Mouse (Mus musculus) hindbrain, postnatal 0 days (tissue): ENCODE results near the gene Syt7. TPM values are rescaled to one million over a fixed set of nuclear protein-coding genes. Genes with fewer than 3 reads are reported as not detected.

Experiments
- ATAC-seq: fragments of 200-750 bp; cut with Nextera tagmentation; 2 replicates; pipeline ENCODE4 v1.8.0; 2017; ENCODE audit warnings: mild to moderate bottlenecking, moderate TSS enrichment, moderate library complexity
- DNase-seq: peaks from one replicate; pipeline ENCODE4 v3.0.0-alpha.2; 2015; ENCODE audit warnings: low spot score
- H3K27ac ChIP-seq: fragments of 300-500 bp; sonication (generic); 2 replicates; pipeline ENCODE4 v1.5.1; 2014; ENCODE audit warnings: mild to moderate bottlenecking
- H3K27me3 ChIP-seq: fragments of 300-500 bp; sonication (generic); 2 replicates; pipeline ENCODE4 v1.6.1; 2014; ENCODE audit warnings: low read length, mixed read lengths; ENCODE audit not compliant: insufficient read depth
- H3K36me3 ChIP-seq: fragments of 300-500 bp; sonication (generic); 2 replicates; pipeline ENCODE4 v1.6.1; 2014; ENCODE audit warnings: low read length, mixed read lengths; ENCODE audit not compliant: insufficient read depth
- H3K4me1 ChIP-seq: fragments of 300-500 bp; sonication (generic); 2 replicates; pipeline ENCODE4 v1.6.1; 2014; ENCODE audit warnings: antibody characterized with exemption, low read length, mixed read lengths; ENCODE audit not compliant: insufficient read depth
- H3K4me2 ChIP-seq: fragments of 300-500 bp; sonication (generic); 2 replicates; pipeline ENCODE4 v1.6.1; 2014; ENCODE audit warnings: low read depth, mild to moderate bottlenecking, low read length, moderate library complexity, mixed read lengths
- H3K4me3 ChIP-seq: fragments of 300-500 bp; sonication (generic); 2 replicates; pipeline ENCODE4 v1.5.1; 2014; ENCODE audit warnings: low read length
- H3K9ac ChIP-seq: fragments of 300-500 bp; sonication (generic); replicated peaks from 2 replicates; pipeline ENCODE4 v1.6.1; 2014; ENCODE audit warnings: mild to moderate bottlenecking, low read length, moderate library complexity, mixed read lengths
- H3K9me3 ChIP-seq: fragments of 300-500 bp; sonication (generic); 2 replicates; pipeline ENCODE4 v1.6.1; 2016; ENCODE audit warnings: low read length, mixed read lengths
- CTCF ChIP-seq: IDR thresholded peaks from 2 replicates; pipeline ENCODE4 v1.5.1; 2016; ENCODE audit warnings: antibody characterized with exemption, control low read depth, low read depth
- WGBS: fragments of 180-500 bp; shearing (Covaris S2); extraction: QIAGEN DNeasy Blood & Tissue Kit; methylation state at CpG from one replicate; pipeline ENCODE4 v1.1.7; 2014; 5-methylcytosine and 5-hydroxymethylcytosine counted together
- polyA plus RNA-seq: library from polyadenylated mRNA; unstranded; fragments of >200 nt; fragmentation: Nextera tagmentation; extraction: Ambion mirVana; gene quantifications from 2 replicates; pipeline ENCODE4 v1.2.1, GENCODE M21; 2015
- total RNA-seq: library from RNA; depleted of rRNA; stranded (reverse); fragments of >200 nt; gene quantifications from 2 replicates; pipeline ENCODE4 v1.2.3, GENCODE M21; 2014

Gene Syt7
- total and polyA plus RNA-seq, 2 experiments from 2014 or later, result 17.4 to 93.4 TPM

GRCm38 (mm10) chr19:10403593-10404380 is 14.9 kb downstream of the Syt7 start:
- peaks cover 5% of the 10 kb centered on the region for H3K4me1 ChIP-seq
- peak overlapping the region; percentile 29; the same call in 1 of the 2 replicates for H3K27ac ChIP-seq
- TF ChIP-seq CTCF, result no peak
- DNase-seq, result no peak
- peak overlapping the region; percentile 13; the same call in 1 of the 2 replicates for H3K9ac ChIP-seq
- no peak overlapping the region for H3K4me2 ChIP-seq
- no peaks in the 10 kb centered on the region for H3K36me3 ChIP-seq
- no peaks in the 10 kb centered on the region for H3K27me3 ChIP-seq
- ATAC-seq, result peak; percentile 27; the same call in 1 of the 2 replicates
- no peak overlapping the region for H3K4me3 ChIP-seq
- WGBS, result 50% methylated on average over 10 of the region's 10 CpGs
- H3K9me3 ChIP-seq, result no peaks in the 10 kb centered on the region

DNA sequence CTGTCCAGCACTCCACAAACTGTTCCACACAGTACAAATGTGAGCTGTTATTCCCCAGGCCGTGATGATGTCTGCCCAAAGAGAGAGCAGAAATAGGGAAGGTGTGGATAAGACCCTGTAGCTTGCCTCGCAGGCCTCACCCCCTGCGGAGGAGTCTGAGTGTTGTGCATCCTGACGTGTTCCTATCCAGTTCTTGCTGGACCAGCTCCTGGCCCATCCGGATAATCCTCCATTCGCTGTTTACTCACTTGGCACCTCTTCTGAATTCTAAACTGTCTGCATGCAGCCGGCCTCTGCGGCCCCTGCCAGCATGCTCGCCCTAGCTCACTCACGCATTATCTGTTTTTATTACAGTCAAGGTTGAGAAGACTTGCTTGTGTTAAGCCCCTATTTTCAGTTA is 15.5 kb downstream of the Syt7 start:
- peaks cover 5% of the 10 kb centered on the region for H3K4me1 ChIP-seq
- no peak for DNase-seq
- no peaks in the 10 kb centered on the region for H3K27me3 ChIP-seq
- 0 out of 2 replicates have a peak, but pooled peaks have one; percentile 31 for ATAC-seq
- H3K36me3 ChIP-seq, result no peaks in the 10 kb centered on the region
- H3K27ac ChIP-seq, result peak overlapping the region; percentile 29; the same call in 1 of the 2 replicates
- peak overlapping the region; percentile 13; the same call in 1 of the 2 replicates for H3K9ac ChIP-seq
- no peaks in the 10 kb centered on the region for H3K9me3 ChIP-seq
- H3K4me2 ChIP-seq, result no peak overlapping the region
- no peak for TF ChIP-seq CTCF
- 50% methylated on average over 10 of the region's 10 CpGs for WGBS
- H3K4me3 ChIP-seq, result no peak overlapping the region

- ATAC-seq (no peak), DNase-seq (no peak)
- no peaks in the 10 kb centered on the region for H3K36me3 ChIP-seq
- no peak overlapping the region for H3K4me3 ChIP-seq
- H3K4me1 ChIP-seq, result peaks cover 5% of the 10 kb centered on the region
- 53% methylated on average over 2 of the region's 2 CpGs for WGBS
- H3K4me2 ChIP-seq, result no peak overlapping the region
- TF ChIP-seq CTCF, result no peak
- H3K9ac ChIP-seq, result no peak overlapping the region
- no peak overlapping the region for H3K27ac ChIP-seq
- no peaks in the 10 kb centered on the region for H3K27me3 ChIP-seq
- H3K9me3 ChIP-seq, result no peaks in the 10 kb centered on the region
Measured at GRCm38 (mm10) chr19:10404911-10405310, 16.0 kb downstream of the Syt7 start.

DNA sequence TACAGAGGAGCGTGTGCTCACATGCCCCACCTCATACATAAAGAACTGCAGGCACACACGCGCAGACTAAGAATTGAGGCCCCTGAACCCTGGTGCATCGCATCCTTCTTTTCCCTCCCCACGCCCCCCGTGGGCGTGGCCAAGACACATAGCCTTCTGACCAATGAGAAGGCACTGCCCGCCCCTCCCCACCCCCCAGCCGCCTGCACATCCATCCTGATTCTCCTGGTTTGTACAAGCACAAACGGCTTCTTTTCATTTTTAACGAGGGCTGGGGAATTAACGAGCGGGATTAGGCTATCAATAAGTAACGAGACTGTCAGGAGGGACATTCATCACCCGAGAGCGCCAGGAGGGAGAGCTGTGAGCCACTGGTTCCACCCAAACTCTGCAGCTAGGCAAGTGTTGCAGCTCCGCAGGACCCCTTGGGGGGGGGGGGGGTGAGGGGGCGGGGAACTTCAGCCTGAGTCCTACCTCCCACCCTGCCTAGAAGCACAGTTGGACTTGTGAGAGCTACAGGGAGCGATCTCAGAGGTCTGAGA is 24.9 kb downstream of the Syt7 start:
- no peak for TF ChIP-seq CTCF
- H3K9me3 ChIP-seq, result no peaks in the 10 kb centered on the region
- H3K4me2 ChIP-seq, result peak overlapping the region; percentile 48
- DNase-seq, result peak; percentile 89
- no peaks in the 10 kb centered on the region for H3K36me3 ChIP-seq
- no peaks in the 10 kb centered on the region for H3K27me3 ChIP-seq
- 6% methylated on average over 17 of the region's 19 CpGs for WGBS
- 0 out of 2 replicates have a peak overlapping the region, but pooled peaks have one; percentile 28 for H3K9ac ChIP-seq
- H3K27ac ChIP-seq, result no peak overlapping the region; the same call in 1 of the 2 replicates
- H3K4me1 ChIP-seq, result peaks cover 12% of the 10 kb centered on the region
- peak overlapping the region; percentile 19; the same call in 1 of the 2 replicates for H3K4me3 ChIP-seq
- peak; percentile 85 for ATAC-seq

GRCm38 (mm10) chr19:10415508-10415907 is 26.6 kb downstream of the Syt7 start:
- no peaks in the 10 kb centered on the region for H3K27me3 ChIP-seq
- no peak for TF ChIP-seq CTCF
- H3K4me3 ChIP-seq, result no peak overlapping the region
- H3K27ac ChIP-seq, result no peak overlapping the region
- no peak overlapping the region for H3K9ac ChIP-seq
- no peak for DNase-seq
- H3K36me3 ChIP-seq, result no peaks in the 10 kb centered on the region
- 76% methylated on average over 5 of the region's 5 CpGs for WGBS
- no peak overlapping the region for H3K4me2 ChIP-seq
- no peaks in the 10 kb centered on the region for H3K9me3 ChIP-seq
- no peak for ATAC-seq
- H3K4me1 ChIP-seq, result peaks cover 12% of the 10 kb centered on the region

DNA sequence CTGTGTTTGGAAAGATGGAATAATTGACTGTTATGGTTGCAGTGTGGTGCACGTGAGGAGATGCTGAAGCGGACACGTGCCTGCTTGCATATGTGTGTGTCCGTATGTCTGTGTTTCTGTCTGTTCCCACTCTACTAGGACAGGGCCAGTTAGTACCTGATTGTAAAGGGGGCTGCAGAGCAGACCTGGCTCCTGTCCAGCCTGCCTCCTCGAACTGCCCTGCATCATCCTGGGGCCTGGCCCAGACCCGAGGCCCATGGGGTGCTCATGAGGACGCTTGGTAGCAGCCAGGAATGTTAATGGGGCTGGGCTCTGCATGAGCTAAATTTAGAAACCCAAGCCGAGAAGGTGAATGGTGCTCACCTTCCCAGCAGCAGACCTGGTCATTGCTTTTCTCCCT is 28.0 kb downstream of the Syt7 start:
- Histone ChIP-seq H3K4me3 (no peak overlapping the region), H3K4me1 (peaks cover 12% of the 10 kb centered on the region), H3K36me3 (no peaks in the 10 kb centered on the region), H3K27me3 (no peaks in the 10 kb centered on the region), H3K4me2 (no peak overlapping the region), H3K9ac (no peak overlapping the region), H3K9me3 (no peaks in the 10 kb centered on the region), H3K27ac (peak overlapping the region; percentile 26; the same call in 1 of the 2 replicates)
- no peak for ATAC-seq
- no peak for DNase-seq
- 48% methylated on average over 8 of the region's 8 CpGs for WGBS
- no peak for TF ChIP-seq CTCF

GRCm38 (mm10) chr19:10417436-10417835 is 28.5 kb downstream of the Syt7 start:
- Histone ChIP-seq H3K36me3 (no peaks in the 10 kb centered on the region), H3K4me2 (no peak overlapping the region), H3K9me3 (no peaks in the 10 kb centered on the region), H3K27me3 (no peaks in the 10 kb centered on the region), H3K4me1 (peaks cover 12% of the 10 kb centered on the region), H3K27ac (peak overlapping the region; percentile 26; the same call in 1 of the 2 replicates), H3K4me3 (no peak overlapping the region), H3K9ac (no peak overlapping the region)
- TF ChIP-seq CTCF, result no peak
- ATAC-seq (0 out of 2 replicates have a peak, but pooled peaks have one; percentile 28), DNase-seq (peak; percentile 46)
- WGBS, result 55% methylated on average over 12 of the region's 12 CpGs
